Mouse (Mus musculus) stomach, embryonic 16.5 days (tissue): ENCODE data around the gene Pklr. TPM values are rescaled to one million over a fixed set of nuclear protein-coding genes. Genes with fewer than 3 reads are reported as not detected.
A peak's percentile ranks its signal among the peaks of the same experiment; 100 is the strongest.

Source experiments
- ATAC-seq: fragments of 200-750 bp; cut with Nextera tagmentation; 2 replicates; pipeline ENCODE4 v1.8.0; 2017; ENCODE audit warnings: moderate number of reproducible peaks, moderate TSS enrichment; ENCODE audit not compliant: insufficient read depth, low FRiP score
- H3K27ac ChIP-seq: fragments of 300-500 bp; sonication (generic); 2 replicates; pipeline ENCODE4 v1.5.1; 2014; ENCODE audit warnings: low read length
- H3K27me3 ChIP-seq: fragments of 300-500 bp; sonication (generic); 2 replicates; pipeline ENCODE4 v1.6.1; 2014; ENCODE audit warnings: low read length, control low read depth, mixed read lengths; ENCODE audit not compliant: control insufficient read depth, insufficient read depth
- H3K36me3 ChIP-seq: fragments of 300-500 bp; sonication (generic); 2 replicates; pipeline ENCODE4 v1.6.1; 2014; ENCODE audit warnings: low read length; ENCODE audit not compliant: control insufficient read depth, insufficient read depth
- H3K4me1 ChIP-seq: fragments of 300-500 bp; sonication (generic); 2 replicates; pipeline ENCODE4 v1.6.1; 2014; ENCODE audit warnings: low read length, control low read depth, mixed read lengths; ENCODE audit not compliant: control insufficient read depth, insufficient read depth
- H3K4me2 ChIP-seq: fragments of 300-500 bp; sonication (generic); 2 replicates; pipeline ENCODE4 v1.6.1; 2014; ENCODE audit warnings: low read depth, low read length, mixed read lengths
- H3K4me3 ChIP-seq: fragments of 300-500 bp; sonication (generic); replicated peaks from 2 replicates; pipeline ENCODE4 v1.5.1; 2014; ENCODE audit warnings: mild to moderate bottlenecking, low read length
- H3K9ac ChIP-seq: fragments of 300-500 bp; sonication (generic); 2 replicates; pipeline ENCODE4 v1.6.1; 2014; ENCODE audit warnings: low read length
- H3K9me3 ChIP-seq: fragments of 300-500 bp; sonication (generic); replicated peaks from 2 replicates; pipeline ENCODE4 v1.6.1; 2016; ENCODE audit warnings: low read length, control low read depth; ENCODE audit not compliant: control insufficient read depth
- WGBS: fragments of 180-500 bp; shearing (Covaris S2); extraction: QIAGEN DNeasy Blood & Tissue Kit; methylation state at CpG from one replicate; pipeline ENCODE4 v1.1.7; 2014; 5-methylcytosine and 5-hydroxymethylcytosine counted together
- polyA plus RNA-seq: library from polyadenylated mRNA; unstranded; fragments of >200 nt; fragmentation: Nextera tagmentation; extraction: Ambion mirVana; gene quantifications from 2 replicates; pipeline ENCODE4 v1.2.1, GENCODE M21; 2015

Gene Pklr
- polyA plus RNA-seq, 1 experiment from 2014 or later: 22.0 TPM

GRCm38 (mm10) chr3:89133752-89134151 lies 2.2 kb upstream of the Pklr start:
- ATAC-seq: 0 out of 2 replicates have a peak, but pooled peaks have one; percentile 12
- WGBS: 86% methylated on average over 1 of the region's 1 CpGs
- Histone ChIP-seq H3K27ac (0 out of 2 replicates have a peak overlapping the region, but pooled peaks have one; percentile 14), H3K36me3 (no peaks in the 10 kb centered on the region), H3K9me3 (no peaks in the 10 kb centered on the region), H3K4me3 (no peak overlapping the region), H3K27me3 (no peaks in the 10 kb centered on the region; the same call in 1 of the 2 replicates), H3K4me1 (peaks cover 10% of the 10 kb centered on the region; the same call in 1 of the 2 replicates), H3K4me2 (no peak overlapping the region), H3K9ac (no peak overlapping the region)

- Histone ChIP-seq H3K36me3 (no peaks in the 10 kb centered on the region), H3K9me3 (no peaks in the 10 kb centered on the region), H3K4me1 (peaks cover 10% of the 10 kb centered on the region; the same call in 1 of the 2 replicates), H3K4me3 (peak overlapping the region; percentile 9; the same call in 1 of the 2 replicates), H3K9ac (peak overlapping the region; percentile 40; the same call in 1 of the 2 replicates), H3K27me3 (no peaks in the 10 kb centered on the region; the same call in 1 of the 2 replicates), H3K4me2 (peak overlapping the region; percentile 26; the same call in 1 of the 2 replicates), H3K27ac (peak overlapping the region; percentile 44; the same call in 1 of the 2 replicates)
- WGBS: 33% methylated on average over 9 of the region's 9 CpGs
- peak; percentile 81; the same call in 1 of the 2 replicates for ATAC-seq
Measured at GRCm38 (mm10) chr3:89136365-89136764, 423 bp downstream of the Pklr start.

- 69% methylated on average over 10 of the region's 10 CpGs for WGBS
- Histone ChIP-seq H3K4me1 (0 out of 2 replicates have a peak, but pooled peaks cover 2% of the 10 kb centered on the region), H3K27me3 (no peaks in the 10 kb centered on the region; the same call in 1 of the 2 replicates), H3K9ac (no peak overlapping the region), H3K36me3 (no peaks in the 10 kb centered on the region), H3K9me3 (no peaks in the 10 kb centered on the region), H3K4me3 (no peak overlapping the region), H3K27ac (no peak overlapping the region), H3K4me2 (no peak overlapping the region)
- no peak for ATAC-seq
Measured at GRCm38 (mm10) chr3:89144821-89145220, 8.9 kb downstream of the Pklr start.

GRCm38 (mm10) chr3:89145566-89145965 lies 9.6 kb downstream of the Pklr start:
- WGBS: 62% methylated on average over 8 of the region's 8 CpGs
- Histone ChIP-seq H3K9me3 (no peaks in the 10 kb centered on the region), H3K9ac (peak overlapping the region; percentile 21; the same call in 1 of the 2 replicates)

GRCm38 (mm10) chr3:89147101-89147978 lies 11.4 kb downstream of the Pklr start:
- peak overlapping the region; percentile 68 for H3K4me2 ChIP-seq
- 0 out of 2 replicates have a peak, but pooled peaks cover 2% of the 10 kb centered on the region for H3K4me1 ChIP-seq
- peak overlapping the region; percentile 56 for H3K9ac ChIP-seq
- H3K4me3 ChIP-seq: peak overlapping the region; percentile 37
- no peak overlapping the region for H3K27ac ChIP-seq
- ATAC-seq: peak; percentile 86
- no peaks in the 10 kb centered on the region for H3K9me3 ChIP-seq
- 27% methylated on average over 26 of the region's 26 CpGs for WGBS
- peaks cover 3% of the 10 kb centered on the region; the same call in 1 of the 2 replicates for H3K27me3 ChIP-seq
- H3K36me3 ChIP-seq: no peaks in the 10 kb centered on the region

More at GRCm38 (mm10) chr3:89145566-89145965, 9.6 kb downstream of the Pklr start:
- Histone ChIP-seq H3K4me2 (no peak overlapping the region), H3K4me1 (0 out of 2 replicates have a peak, but pooled peaks cover 2% of the 10 kb centered on the region), H3K27ac (no peak overlapping the region), H3K36me3 (no peaks in the 10 kb centered on the region), H3K4me3 (no peak overlapping the region), H3K27me3 (peaks cover 3% of the 10 kb centered on the region; the same call in 1 of the 2 replicates)
- ATAC-seq: no peak

GRCm38 (mm10) chr3:89147979-89148311 lies 12.0 kb downstream of the Pklr start:
- Histone ChIP-seq H3K36me3 (no peaks in the 10 kb centered on the region), H3K27ac (no peak overlapping the region), H3K4me3 (peak overlapping the region; percentile 37), H3K4me1 (0 out of 2 replicates have a peak, but pooled peaks cover 2% of the 10 kb centered on the region), H3K9me3 (no peaks in the 10 kb centered on the region), H3K9ac (peak overlapping the region; percentile 56), H3K27me3 (peaks cover 3% of the 10 kb centered on the region; the same call in 1 of the 2 replicates), H3K4me2 (peak overlapping the region; percentile 68)
- 6% methylated on average over 15 of the region's 15 CpGs for WGBS
- no peak; the same call in 1 of the 2 replicates for ATAC-seq

GRCm38 (mm10) chr3:89148567-89148966 lies 12.6 kb downstream of the Pklr start:
- no peaks in the 10 kb centered on the region for H3K36me3 ChIP-seq
- H3K9ac ChIP-seq: no peak overlapping the region
- H3K9me3 ChIP-seq: no peaks in the 10 kb centered on the region
- H3K4me2 ChIP-seq: no peak overlapping the region
- no peak overlapping the region for H3K4me3 ChIP-seq
- no peak for ATAC-seq
- no peak overlapping the region for H3K27ac ChIP-seq
- 0 out of 2 replicates have a peak, but pooled peaks cover 2% of the 10 kb centered on the region for H3K4me1 ChIP-seq
- WGBS: 72% methylated on average over 14 of the region's 14 CpGs
- H3K27me3 ChIP-seq: peaks cover 3% of the 10 kb centered on the region; the same call in 1 of the 2 replicates

- H3K4me3 ChIP-seq: no peak overlapping the region
- 43% methylated on average over 17 of the region's 17 CpGs for WGBS
- ATAC-seq: no peak
- H3K9me3 ChIP-seq: no peaks in the 10 kb centered on the region
- no peak overlapping the region for H3K4me2 ChIP-seq
- H3K27ac ChIP-seq: no peak overlapping the region
- no peaks in the 10 kb centered on the region for H3K36me3 ChIP-seq
- H3K4me1 ChIP-seq: 0 out of 2 replicates have a peak, but pooled peaks cover 2% of the 10 kb centered on the region
- H3K9ac ChIP-seq: no peak overlapping the region
- peaks cover 3% of the 10 kb centered on the region; the same call in 1 of the 2 replicates for H3K27me3 ChIP-seq
Measured at GRCm38 (mm10) chr3:89152084-89152835, 16.3 kb downstream of the Pklr start.
